Mouse (Mus musculus) lung, postnatal 0 days (tissue): ENCODE results near the gene Rpl31. TPM values are rescaled to one million over a fixed set of nuclear protein-coding genes. Genes with fewer than 3 reads are reported as not detected.

ENCODE experiments used
- ATAC-seq: fragments of 200-750 bp; cut with Nextera tagmentation; 2 replicates; pipeline ENCODE4 v1.8.0; 2017; ENCODE audit warnings: moderate library complexity
- DNase-seq: peaks from one replicate; pipeline ENCODE4 v3.0.0-alpha.2; 2016; ENCODE audit warnings: low spot score
- H3K27ac ChIP-seq: fragments of 300-500 bp; sonication (generic); 2 replicates; pipeline ENCODE4 v1.5.1; 2014; ENCODE audit warnings: antibody characterized with exemption, mild to moderate bottlenecking, low read length, mixed read lengths
- H3K27me3 ChIP-seq: fragments of 300-500 bp; sonication (generic); replicated peaks from 2 replicates; pipeline ENCODE4 v1.6.1; 2014; ENCODE audit warnings: low read length, mixed read lengths; ENCODE audit not compliant: insufficient read depth
- H3K36me3 ChIP-seq: fragments of 300-500 bp; sonication (generic); 2 replicates; pipeline ENCODE4 v1.6.1; 2014; ENCODE audit warnings: low read length, mixed read lengths; ENCODE audit not compliant: insufficient read depth
- H3K4me1 ChIP-seq: fragments of 300-500 bp; sonication (generic); 2 replicates; pipeline ENCODE4 v1.6.1; 2014; ENCODE audit warnings: antibody characterized with exemption, low read depth, low read length, mixed read lengths; ENCODE audit not compliant: insufficient read depth
- H3K4me2 ChIP-seq: fragments of 300-500 bp; sonication (generic); replicated peaks from 2 replicates; pipeline ENCODE4 v1.6.1; 2014; ENCODE audit warnings: low read depth, mild to moderate bottlenecking, low read length, moderate library complexity, mixed read lengths
- H3K4me3 ChIP-seq: fragments of 300-500 bp; sonication (generic); 2 replicates; pipeline ENCODE4 v1.5.1; 2014; ENCODE audit warnings: low read depth, low read length
- H3K9ac ChIP-seq: fragments of 300-500 bp; sonication (generic); replicated peaks from 2 replicates; pipeline ENCODE4 v1.6.1; 2014; ENCODE audit warnings: low read depth, mild to moderate bottlenecking
- H3K9me3 ChIP-seq: fragments of 300-500 bp; sonication (generic); 2 replicates; pipeline ENCODE4 v1.6.1; 2016; ENCODE audit warnings: low read length, mixed read lengths
- CTCF ChIP-seq: IDR thresholded peaks from 2 replicates; pipeline ENCODE4 v1.5.1; 2016; ENCODE audit warnings: antibody characterized with exemption, mild to moderate bottlenecking
- EP300 ChIP-seq: IDR thresholded peaks from 2 replicates; pipeline ENCODE4 v1.6.1; 2016; ENCODE audit warnings: antibody characterized with exemption, mild to moderate bottlenecking, control low read depth
- WGBS: fragments of 180-500 bp; shearing (Covaris S2); extraction: QIAGEN DNeasy Blood & Tissue Kit; methylation state at CpG from one replicate; pipeline ENCODE4 v1.1.7; 2014; 5-methylcytosine and 5-hydroxymethylcytosine counted together
- polyA plus RNA-seq: library from polyadenylated mRNA; unstranded; fragments of >200 nt; fragmentation: Nextera tagmentation; extraction: Ambion mirVana; gene quantifications from 2 replicates; pipeline ENCODE4 v1.2.1, GENCODE M21; 2015

Gene Rpl31
- polyA plus RNA-seq, 1 experiment from 2014 or later: 423 TPM

DNA sequence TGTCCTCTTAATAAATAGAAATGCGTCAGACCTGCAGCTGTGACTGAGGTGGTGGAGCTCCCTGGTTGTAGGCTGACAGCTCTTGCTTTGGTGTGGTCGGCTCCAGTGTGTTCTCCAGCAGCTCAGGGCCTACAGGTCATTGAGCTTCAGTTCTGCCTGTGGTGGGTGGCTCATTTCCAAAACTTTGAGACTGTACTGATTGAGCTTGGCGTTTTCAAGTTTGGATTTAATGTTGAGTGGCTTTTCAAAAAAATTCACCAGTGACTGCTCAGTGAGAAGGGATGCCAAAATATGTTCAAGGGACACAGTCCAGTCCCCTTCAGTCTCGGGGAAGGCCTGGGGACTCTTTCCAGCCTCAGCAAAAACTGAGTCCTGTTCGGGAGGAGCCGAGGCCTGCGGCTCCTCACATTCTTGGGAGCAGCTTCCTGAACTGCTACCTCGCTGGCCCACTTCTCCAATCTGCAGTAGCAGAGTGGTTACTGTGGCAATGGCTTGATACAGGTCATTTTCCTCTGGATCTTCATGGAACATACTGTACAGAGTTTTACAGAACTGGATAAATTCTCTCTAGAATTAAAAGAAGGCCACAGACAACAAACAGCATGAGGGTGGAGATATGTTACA is 4.7 kb downstream of the Rpl31 start:
- H3K27me3 ChIP-seq: no peaks in the 10 kb centered on the region
- H3K36me3 ChIP-seq: peaks cover 35% of the 10 kb centered on the region
- H3K4me2 ChIP-seq: no peak overlapping the region
- 67% methylated on average over 8 of the region's 8 CpGs for WGBS
- DNase-seq (no peak), ATAC-seq (no peak)
- H3K9ac ChIP-seq: no peak overlapping the region
- no peak overlapping the region for H3K4me3 ChIP-seq
- peaks cover 6% of the 10 kb centered on the region for H3K4me1 ChIP-seq
- TF ChIP-seq CTCF: no peak
- TF ChIP-seq EP300: no peak
- H3K9me3 ChIP-seq: no peaks in the 10 kb centered on the region
- no peak overlapping the region for H3K27ac ChIP-seq

DNA sequence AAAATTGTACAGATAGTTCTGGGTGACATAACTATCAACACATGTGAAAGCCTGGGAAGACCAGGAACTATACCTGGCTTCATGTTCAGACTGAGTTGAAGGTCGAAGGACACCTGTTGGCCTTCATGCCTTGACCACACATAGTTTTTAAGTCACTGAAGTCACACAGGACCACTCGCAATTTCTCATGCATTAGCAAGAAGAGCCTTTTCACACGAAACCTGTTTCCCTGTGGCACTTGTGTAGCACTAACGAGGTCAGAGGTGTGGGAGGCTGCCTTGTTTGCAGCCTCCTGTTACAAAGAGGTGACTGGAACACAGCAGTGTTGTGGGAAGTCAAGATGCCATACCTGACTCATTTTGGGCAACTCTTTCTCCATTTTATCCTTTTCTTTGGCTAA is 5.7 kb downstream of the Rpl31 start:
- WGBS: 60% methylated on average over 4 of the region's 4 CpGs
- DNase-seq (no peak), ATAC-seq (no peak)
- no peaks in the 10 kb centered on the region for H3K9me3 ChIP-seq
- no peaks in the 10 kb centered on the region for H3K27me3 ChIP-seq
- H3K4me2 ChIP-seq: no peak overlapping the region
- peaks cover 6% of the 10 kb centered on the region for H3K4me1 ChIP-seq
- no peak overlapping the region for H3K4me3 ChIP-seq
- H3K9ac ChIP-seq: no peak overlapping the region
- TF ChIP-seq EP300: no peak
- no peak for TF ChIP-seq CTCF
- H3K27ac ChIP-seq: no peak overlapping the region
- peaks cover 35% of the 10 kb centered on the region for H3K36me3 ChIP-seq

DNA sequence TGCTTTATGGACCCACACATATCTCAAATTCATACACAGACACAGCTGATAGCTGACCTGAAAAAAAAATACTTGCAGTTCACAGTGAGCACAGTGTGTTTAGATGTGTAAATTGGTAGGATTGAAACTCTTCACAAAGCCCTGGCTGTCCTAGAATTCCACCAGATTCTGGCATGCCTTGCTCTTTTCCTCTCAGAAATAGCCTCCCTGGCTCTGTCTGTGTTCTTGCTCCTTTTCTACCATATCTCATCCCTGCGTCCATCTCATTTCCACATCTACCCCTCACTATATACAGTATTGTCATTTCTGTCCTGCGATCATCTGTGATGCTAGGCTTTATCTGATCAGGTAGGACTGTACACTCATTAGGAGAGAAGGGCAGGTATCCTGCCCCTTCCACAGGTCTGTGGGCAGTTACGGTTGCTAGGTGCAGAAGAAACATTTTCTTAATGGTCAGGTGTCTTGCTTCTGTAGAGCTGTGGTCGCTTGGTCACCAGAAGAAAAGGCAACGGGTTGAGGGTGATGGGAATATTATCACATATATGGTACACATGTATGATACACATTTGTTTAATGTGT is 6.7 kb downstream of the Rpl31 start:
- H3K4me3 ChIP-seq: no peak overlapping the region
- H3K4me1 ChIP-seq: peaks cover under 1% of the 10 kb centered on the region
- H3K9ac ChIP-seq: no peak overlapping the region
- no peak for DNase-seq
- H3K27me3 ChIP-seq: no peaks in the 10 kb centered on the region
- TF ChIP-seq CTCF (no peak), EP300 (no peak)
- ATAC-seq: no peak
- H3K36me3 ChIP-seq: peaks cover 35% of the 10 kb centered on the region
- H3K4me2 ChIP-seq: no peak overlapping the region
- H3K27ac ChIP-seq: no peak overlapping the region
- H3K9me3 ChIP-seq: no peaks in the 10 kb centered on the region
- 75% methylated on average over 5 of the region's 5 CpGs for WGBS

DNA sequence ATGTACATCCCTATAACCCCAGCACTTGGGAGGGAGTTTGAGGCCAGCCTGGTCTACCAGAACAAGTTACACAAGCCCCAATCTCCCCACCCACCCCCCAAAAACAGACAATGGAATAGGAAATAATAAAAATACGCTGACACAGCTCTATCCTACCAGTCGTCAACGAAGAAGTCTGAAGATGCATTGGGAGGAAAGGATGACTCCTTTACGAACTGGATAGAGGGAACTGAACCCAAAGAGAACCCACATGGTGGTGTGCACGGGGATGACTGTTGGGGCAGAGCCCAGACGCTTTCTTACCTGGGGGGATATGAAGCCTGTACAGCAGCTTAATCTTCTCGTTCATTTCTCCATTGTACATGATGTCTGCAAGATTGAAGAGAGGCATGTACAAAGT is 8.5 kb downstream of the Rpl31 start:
- Histone ChIP-seq H3K9ac (no peak overlapping the region), H3K36me3 (peaks cover 26% of the 10 kb centered on the region), H3K27me3 (no peaks in the 10 kb centered on the region), H3K4me2 (no peak overlapping the region), H3K4me3 (no peak overlapping the region), H3K9me3 (no peaks in the 10 kb centered on the region), H3K4me1 (no peaks in the 10 kb centered on the region), H3K27ac (no peak overlapping the region)
- no peak for ATAC-seq
- no peak for DNase-seq
- WGBS: 78% methylated on average over 7 of the region's 7 CpGs
- TF ChIP-seq EP300 (no peak), CTCF (no peak)

DNA sequence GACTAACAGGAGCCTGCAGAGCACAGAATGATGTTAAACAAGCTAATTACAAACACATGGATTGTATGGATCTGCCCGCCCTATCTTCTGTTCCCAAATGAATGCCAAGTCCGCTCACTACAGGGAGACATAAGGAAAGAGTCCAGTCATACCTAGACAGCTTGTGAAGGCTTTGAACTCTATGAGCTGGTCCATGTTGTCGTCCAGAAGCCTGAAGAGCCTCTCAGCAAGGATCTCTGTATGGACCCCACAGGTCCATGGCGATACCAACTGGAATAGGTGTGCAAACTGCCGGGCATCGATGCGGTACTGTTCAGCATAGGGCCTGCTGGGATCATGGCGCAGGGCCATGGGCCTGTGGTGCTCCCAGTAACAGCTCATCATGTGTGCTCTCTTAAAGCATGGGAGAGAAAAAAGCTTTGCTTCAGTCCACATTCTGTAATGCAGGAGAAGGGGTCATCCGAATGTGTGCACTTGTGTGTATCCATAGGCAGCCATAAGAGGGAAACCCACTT is 9.1 kb downstream of the Rpl31 start:
- Histone ChIP-seq H3K27ac (no peak overlapping the region), H3K4me1 (no peaks in the 10 kb centered on the region), H3K36me3 (peaks cover 23% of the 10 kb centered on the region; the same call in 1 of the 2 replicates), H3K9me3 (no peaks in the 10 kb centered on the region), H3K4me2 (no peak overlapping the region), H3K9ac (no peak overlapping the region), H3K27me3 (no peaks in the 10 kb centered on the region), H3K4me3 (no peak overlapping the region)
- DNase-seq (no peak), ATAC-seq (no peak)
- TF ChIP-seq CTCF (no peak), EP300 (no peak)
- WGBS: 96% methylated on average over 9 of the region's 9 CpGs

DNA sequence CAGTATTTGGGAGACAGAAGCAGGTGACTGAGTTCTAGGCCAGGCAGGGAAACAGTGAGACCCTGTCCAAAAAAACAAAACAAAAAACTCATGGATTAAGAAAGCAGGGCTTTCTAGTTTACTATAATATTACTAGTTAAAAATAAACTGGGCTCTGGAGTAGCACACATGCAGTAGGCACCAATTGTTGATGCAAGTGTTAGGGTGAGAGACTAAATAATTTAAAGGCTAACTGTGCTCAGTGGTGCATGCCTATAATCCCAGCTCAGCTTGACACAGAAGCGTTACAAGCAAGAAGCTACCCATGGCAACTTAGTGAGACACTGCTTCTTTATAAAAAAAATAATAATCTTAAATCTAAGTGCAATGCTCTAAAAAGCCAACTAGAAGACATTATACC is 10.9 kb downstream of the Rpl31 start:
- H3K4me2 ChIP-seq: no peak overlapping the region
- H3K4me3 ChIP-seq: no peak overlapping the region
- no peaks in the 10 kb centered on the region for H3K4me1 ChIP-seq
- TF ChIP-seq CTCF (no peak), EP300 (no peak)
- DNase-seq (no peak), ATAC-seq (no peak)
- WGBS: 78% methylated on average over 1 of the region's 1 CpGs
- peaks cover 9% of the 10 kb centered on the region; the same call in 1 of the 2 replicates for H3K36me3 ChIP-seq
- H3K9me3 ChIP-seq: no peaks in the 10 kb centered on the region
- H3K9ac ChIP-seq: no peak overlapping the region
- no peak overlapping the region for H3K27ac ChIP-seq
- no peaks in the 10 kb centered on the region for H3K27me3 ChIP-seq
